In genomic region chr10:128435186-128435823, GRCm38 (mm10) we compare ENCODE assay signal across 11 mouse cellular contexts. TPM values are rescaled to one million over a fixed set of nuclear protein-coding genes. Genes with fewer than 3 reads are reported as not detected.
DNase-seq lines count a peak whose midpoint lies in the region; ATAC-seq and TF ChIP-seq lines count a peak whose summit lies in the region.
"Had no signal": no experiment of that assay in that cellular context is flagged by ENCODE, and none has a peak within 500 bp of the region (broad histone marks: within the 10 kb centered on the region; RNA-seq: fewer than 3 reads in every experiment).

No protein-coding gene starts in this region.

- no peak for TF ChIP-seq CTCF in layer of hippocampus, adult 2 months (conservative IDR thresholded peaks at IDR 0.05)

- H3K4me1 ChIP-seq in kidney, embryonic 14.5 days (ENCODE audit: control insufficient read depth, insufficient read depth, low read length): peaks cover 25% of the 10 kb centered on the region
- H3K4me1 ChIP-seq: embryonic facial prominence, embryonic 13.5 days; limb, embryonic 15.5 days had no signal

- H3K4me2 ChIP-seq in kidney, embryonic 14.5 days (replicated peaks; ENCODE audit: low read depth, low read length): no peak overlapping the region
- H3K4me2 ChIP-seq: embryonic facial prominence, embryonic 13.5 days; limb, embryonic 15.5 days; stomach, embryonic 15.5 days had no signal

- no peak overlapping the region for H3K9ac ChIP-seq in kidney, embryonic 14.5 days (ENCODE audit: low read depth, low read length)
- H3K9ac ChIP-seq: embryonic facial prominence, embryonic 13.5 days; limb, embryonic 15.5 days; stomach, embryonic 15.5 days had no signal

- H3K27ac ChIP-seq in layer of hippocampus, adult 2 months: peak overlapping the region; percentile 49
- peak overlapping the region; percentile 48; the same call in 1 of the 2 replicates for H3K27ac ChIP-seq in kidney, embryonic 14.5 days (ENCODE audit: low read depth, low read length)
- H3K27ac ChIP-seq: embryonic facial prominence, embryonic 13.5 days; limb, embryonic 15.5 days; stomach, embryonic 15.5 days had no signal

- 45% methylated on average over 17 of the region's 17 CpGs for WGBS in kidney, embryonic 14.5 days

- intact Hi-C loops in left cerebral cortex, postnatal 25 days (cut with DNase I): no loop called here

- DNase-seq in layer of hippocampus, adult 2 months (ENCODE audit: low spot score in 2 of 2): no peak
- DNase-seq in layer of hippocampus, adult 9-10 months (ENCODE audit: low spot score): no peak
- peak; percentile 73 for DNase-seq in adrenal gland, adult 2 months
- DNase-seq in heart, adult 18-20 months: peak; percentile 75 to 80
- DNase-seq in retina, postnatal 7 days (ENCODE audit: low read depth, low spot score): peak; percentile 8
- DNase-seq in urinary bladder, postnatal 10 days (ENCODE audit: low spot score): no peak
- no peak for DNase-seq in left cerebral cortex, postnatal 25 days (ENCODE audit: low spot score in 2 of 2)

- ATAC-seq in kidney, embryonic 14.5 days (ENCODE audit: low FRiP score, low TSS enrichment): peak; percentile 84

- H3K27me3 ChIP-seq in kidney, embryonic 14.5 days (ENCODE audit: control insufficient read depth, insufficient read depth, low read length): no peaks in the 10 kb centered on the region
- H3K27me3 ChIP-seq: embryonic facial prominence, embryonic 13.5 days; limb, embryonic 15.5 days; stomach, embryonic 15.5 days had no signal

- peaks cover 62% of the 10 kb centered on the region for H3K36me3 ChIP-seq in kidney, embryonic 14.5 days (ENCODE audit: control insufficient read depth, insufficient read depth, low read length)

- no peaks in the 10 kb centered on the region for H3K9me3 ChIP-seq in kidney, embryonic 14.5 days (ENCODE audit: control insufficient read depth, low read length)
- H3K9me3 ChIP-seq: embryonic facial prominence, embryonic 13.5 days; limb, embryonic 15.5 days; stomach, embryonic 15.5 days had no signal

- H3K4me3 ChIP-seq in layer of hippocampus, adult 2 months: no peak overlapping the region
- H3K4me3 ChIP-seq in kidney, embryonic 14.5 days (ENCODE audit: low read length): no peak overlapping the region
- H3K4me3 ChIP-seq: embryonic facial prominence, embryonic 13.5 days; limb, embryonic 15.5 days; stomach, embryonic 15.5 days had no signal

RNA-seq across cellular contexts. Expression of gene Smarcc2, which starts 23.7 kb away (rescaled TPM):
- total RNA-seq in layer of hippocampus, adult 2 months (2021): 100 to 1,000 TPM; 246 to 255 TPM
- 100 to 1,000 TPM; 120 to 128 TPM for total RNA-seq in adrenal gland, adult 2 months (2021)
- 129 and 130 TPM in 2 replicates for polyA plus RNA-seq in adrenal gland, adult 2 months (2012; rRNA removed)
- 10 to 100 TPM; 75.4 to 75.8 TPM for total RNA-seq in heart, adult 18-20 months (2021)
- 64.8 and 96.7 TPM in 2 replicates for polyA plus RNA-seq in kidney, embryonic 14.5 days (2014; fragmentation: Nextera tagmentation; extraction: Ambion mirVana)
- total RNA-seq in left cerebral cortex, postnatal 25 days (2021): 100 to 1,000 TPM; 228 to 232 TPM

RNA-seq across cellular contexts. Expression of gene Rnf41, which starts 23.8 kb away (rescaled TPM):
- total RNA-seq in layer of hippocampus, adult 2 months (2021): 10 to 100 TPM; 69.5 to 71.8 TPM
- 10 to 100 TPM; 39.1 to 41.7 TPM for total RNA-seq in adrenal gland, adult 2 months (2021)
- 24.4 and 28.4 TPM in 2 replicates for polyA plus RNA-seq in adrenal gland, adult 2 months (2012; rRNA removed)
- 10 to 100 TPM; 16.6 to 17.2 TPM for total RNA-seq in heart, adult 18-20 months (2021)
- 35.6 and 36.4 TPM in 2 replicates for polyA plus RNA-seq in kidney, embryonic 14.5 days (2014; fragmentation: Nextera tagmentation; extraction: Ambion mirVana)
- total RNA-seq in left cerebral cortex, postnatal 25 days (2021): 10 to 100 TPM; 76.7 to 78.6 TPM

RNA-seq across cellular contexts. Expression of gene Nabp2, which starts 24.0 kb away (rescaled TPM):
- 10 to 100 TPM; 88.2 to 93.0 TPM for total RNA-seq in layer of hippocampus, adult 2 months (2021)
- 10 to 100 TPM; 79.3 to 93.8 TPM for total RNA-seq in adrenal gland, adult 2 months (2021)
- polyA plus RNA-seq in adrenal gland, adult 2 months (2012; rRNA removed): 21.3 and 22.2 TPM in 2 replicates
- 10 to 100 TPM; 41.0 to 42.8 TPM for total RNA-seq in heart, adult 18-20 months (2021)
- polyA plus RNA-seq in kidney, embryonic 14.5 days (2014; fragmentation: Nextera tagmentation; extraction: Ambion mirVana): 87.8 and 103 TPM in 2 replicates
- total RNA-seq in left cerebral cortex, postnatal 25 days (2021): 10 to 100 TPM; 87.8 to 89.7 TPM

RNA-seq across cellular contexts. Expression of gene Slc39a5, which starts 34.3 kb away (rescaled TPM):
- total RNA-seq in layer of hippocampus, adult 2 months (2021): under 1 TPM in 1 of 2 experiments, not detected in 1; 0.29 TPM
- not detected for total RNA-seq in adrenal gland, adult 2 months (2021)
- not detected in 2 replicates for polyA plus RNA-seq in adrenal gland, adult 2 months (2012; rRNA removed)
- not detected for total RNA-seq in heart, adult 18-20 months (2021)
- polyA plus RNA-seq in kidney, embryonic 14.5 days (2014; fragmentation: Nextera tagmentation; extraction: Ambion mirVana): 15.1 and 22.6 TPM in 2 replicates
- under 1 TPM; 0.30 to 0.32 TPM for total RNA-seq in left cerebral cortex, postnatal 25 days (2021)

RNA-seq across cellular contexts. Expression of gene Ankrd52, which starts 58.4 kb away (rescaled TPM):
- total RNA-seq in layer of hippocampus, adult 2 months (2021): 10 to 100 TPM; 50.6 to 51.6 TPM
- 10 to 100 TPM; 48.3 to 59.3 TPM for total RNA-seq in adrenal gland, adult 2 months (2021)
- polyA plus RNA-seq in adrenal gland, adult 2 months (2012; rRNA removed): 44.2 and 53.1 TPM in 2 replicates
- 10 to 100 TPM; 38.1 to 40.3 TPM for total RNA-seq in heart, adult 18-20 months (2021)
- polyA plus RNA-seq in kidney, embryonic 14.5 days (2014; fragmentation: Nextera tagmentation; extraction: Ambion mirVana): 12.7 and 19.3 TPM in 2 replicates
- 10 to 100 TPM; 65.1 to 68.9 TPM for total RNA-seq in left cerebral cortex, postnatal 25 days (2021)

Comparison
In these comparisons a context has a peak if more than half of its experiments do, and no peak if none do; other contexts are left out.
1. DNase-seq: peak in adrenal gland, adult 2 months (single experiment), heart, adult 18-20 months (2 of 2) and retina, postnatal 7 days (single experiment); none in layer of hippocampus, adult 2 months (0 of 2), layer of hippocampus, adult 9-10 months (single experiment), urinary bladder, postnatal 10 days (single experiment) and left cerebral cortex, postnatal 25 days (0 of 2).